Mouse (Mus musculus) MEL (cell line): ENCODE data around the gene Etnk2. TPM values are rescaled to one million over a fixed set of nuclear protein-coding genes. Genes with fewer than 3 reads are reported as not detected.

Experiments
- DNase-seq: peaks from one replicate; pipeline ENCODE4 v3.0.0; 2011; ENCODE audit warnings: low read depth, low spot score
- H3K27ac ChIP-seq: 2 replicates; pipeline ENCODE4 v1.5.1; 2012; ENCODE audit warnings: low read depth, mild to moderate bottlenecking, control low read depth, low read length, moderate library complexity; ENCODE audit not compliant: control insufficient read depth
- H3K27me3 ChIP-seq, 2 experiments: fragments of 150-350 bp in 1 of 2; sonication (generic) in 1 of 2; 2 replicates each; pipeline ENCODE4 v1.6.1; 2012; ENCODE audit warnings: low read length in 2 of 2, mild to moderate bottlenecking in 2 of 2, improper control_type of control experiment in 1 of 2, moderate library complexity in 1 of 2; ENCODE audit not compliant: insufficient read depth in 2 of 2, control insufficient read depth in 1 of 2
- H3K36me3 ChIP-seq, 2 experiments: 2 replicates each; pipeline ENCODE4 v1.6.1; 2012 to 2014; ENCODE audit warnings: low read length in 2 of 2, improper control_type of control experiment in 1 of 2, inconsistent platforms in 1 of 2, mild to moderate bottlenecking in 1 of 2; ENCODE audit not compliant: insufficient read depth in 2 of 2, control insufficient read depth in 1 of 2
- H3K4me1 ChIP-seq, 2 experiments: fragments of 150-350 bp in 1 of 2; sonication (generic) in 1 of 2; 2 replicates each; pipeline ENCODE4 v1.6.1; 2012; ENCODE audit warnings: low read length in 2 of 2, improper control_type of control experiment in 1 of 2, mild to moderate bottlenecking in 1 of 2; ENCODE audit not compliant: insufficient read depth in 2 of 2, control insufficient read depth in 1 of 2
- H3K4me3 ChIP-seq, 2 experiments: fragments of 150-350 bp in 1 of 2; sonication (generic) in 1 of 2; 2 replicates each; pipeline ENCODE4 v1.5.1; 2012; ENCODE audit warnings: low read depth in 2 of 2, low read length in 2 of 2, mild to moderate bottlenecking in 2 of 2, moderate library complexity in 2 of 2, control low read depth in 1 of 2, improper control_type of control experiment in 1 of 2; ENCODE audit not compliant: control insufficient read depth in 1 of 2, insufficient read depth in 1 of 2
- H3K79me2 ChIP-seq: 2 replicates; pipeline ENCODE4 v1.6.1; 2012; ENCODE audit warnings: mild to moderate bottlenecking, low read length, moderate library complexity; ENCODE audit not compliant: control insufficient read depth, poor library complexity, insufficient read depth
- H3K9ac ChIP-seq: 2 replicates; pipeline ENCODE4 v1.6.1; 2012; ENCODE audit warnings: low read depth, mild to moderate bottlenecking, control low read depth, low read length, moderate library complexity; ENCODE audit not compliant: control insufficient read depth, poor library complexity, severe bottlenecking
- H3K9me3 ChIP-seq: fragments of 150-350 bp; sonication (generic); replicated peaks from 2 replicates; pipeline ENCODE4 v1.6.1; 2012; ENCODE audit warnings: mild to moderate bottlenecking, low read length, improper control_type of control experiment, moderate library complexity; ENCODE audit not compliant: insufficient read depth
- BHLHE40 ChIP-seq: IDR thresholded peaks from 2 replicates; pipeline ENCODE4 v1.6.1; 2012; ENCODE audit warnings: low read depth, mild to moderate bottlenecking, inconsistent platforms, low read length, improper control_type of control experiment, borderline replicate concordance
- CHD1 ChIP-seq: IDR thresholded peaks from 2 replicates; pipeline ENCODE4 v1.6.1; 2012; ENCODE audit warnings: low read depth, mild to moderate bottlenecking, inconsistent platforms, low read length, improper control_type of control experiment
- CTCF ChIP-seq, 3 experiments: IDR thresholded peaks in 2 of 3; conservative IDR thresholded peaks in 1 of 3; 2 replicates each; pipeline ENCODE4 v1.5.1; 2011 to 2012; ENCODE audit warnings: low read length in 3 of 3, low read depth in 2 of 3, mild to moderate bottlenecking in 2 of 3, improper control_type of control experiment in 1 of 3, inconsistent platforms in 1 of 3, mixed read lengths in 1 of 3, moderate library complexity in 1 of 3; ENCODE audit not compliant: control insufficient read depth in 1 of 3, insufficient read depth in 1 of 3, poor library complexity in 1 of 3, severe bottlenecking in 1 of 3
- ELF1 ChIP-seq: IDR thresholded peaks from 2 replicates; pipeline ENCODE4 v1.6.1; 2014; ENCODE audit warnings: low read depth, mild to moderate bottlenecking, inconsistent platforms, low read length, improper control_type of control experiment, moderate library complexity
- ETS1 ChIP-seq: IDR thresholded peaks from 2 replicates; pipeline ENCODE4 v1.6.1; 2012; ENCODE audit warnings: low read depth, mild to moderate bottlenecking, inconsistent platforms, low read length, improper control_type of control experiment, moderate library complexity
- HCFC1 ChIP-seq: IDR thresholded peaks from 2 replicates; pipeline ENCODE4 v1.6.1; 2012; ENCODE audit warnings: low read depth, mild to moderate bottlenecking, inconsistent platforms, low read length, improper control_type of control experiment, moderate library complexity
- MAX ChIP-seq: IDR thresholded peaks from 2 replicates; pipeline ENCODE4 v1.6.1; 2011; ENCODE audit warnings: low read length, improper control_type of control experiment
- MYC ChIP-seq: IDR thresholded peaks from 2 replicates; pipeline ENCODE4 v1.6.1; 2011; ENCODE audit warnings: low read depth, mild to moderate bottlenecking, low read length, improper control_type of control experiment, moderate library complexity
- NELFE ChIP-seq: IDR thresholded peaks from 2 replicates; pipeline ENCODE4 v1.6.1; 2011; ENCODE audit warnings: low read depth, low read length, improper control_type of control experiment
- NRF1 ChIP-seq: IDR thresholded peaks from 2 replicates; pipeline ENCODE4 v1.6.1; 2014; ENCODE audit warnings: low read depth, mild to moderate bottlenecking, inconsistent platforms, low read length, improper control_type of control experiment, moderate library complexity; ENCODE audit not compliant: poor library complexity, insufficient read depth, severe bottlenecking
- POLR2A ChIP-seq, 2 experiments: IDR thresholded peaks; 2 replicates each; pipeline ENCODE4 v1.6.1; 2011 to 2012; ENCODE audit warnings: low read length in 2 of 2, mild to moderate bottlenecking in 2 of 2, control low read depth in 1 of 2, improper control_type of control experiment in 1 of 2, low read depth in 1 of 2, moderate library complexity in 1 of 2; ENCODE audit not compliant: control insufficient read depth in 1 of 2, insufficient read depth in 1 of 2, poor library complexity in 1 of 2
- RAD21 ChIP-seq: IDR thresholded peaks from 2 replicates; pipeline ENCODE4 v1.6.1; 2011; ENCODE audit warnings: mild to moderate bottlenecking, low read depth, low read length, improper control_type of control experiment
- RCOR1 ChIP-seq: IDR thresholded peaks from 2 replicates; pipeline ENCODE4 v1.6.1; 2012; ENCODE audit warnings: low read depth, mild to moderate bottlenecking, inconsistent platforms, low read length, improper control_type of control experiment
- SIN3A ChIP-seq: IDR thresholded peaks from 2 replicates; pipeline ENCODE4 v1.6.1; 2012; ENCODE audit warnings: low read length, improper control_type of control experiment, inconsistent platforms
- SMC3 ChIP-seq: IDR thresholded peaks from 2 replicates; pipeline ENCODE4 v1.6.1; 2011; ENCODE audit warnings: low read depth, low read length, improper control_type of control experiment
- TAL1 ChIP-seq: IDR thresholded peaks from 2 replicates; pipeline ENCODE4 v1.6.1; 2012; ENCODE audit warnings: mild to moderate bottlenecking, inconsistent platforms, low read length, moderate library complexity, mixed read lengths
- TBP ChIP-seq: IDR thresholded peaks from 2 replicates; pipeline ENCODE4 v1.8.0; 2011; ENCODE audit warnings: low read depth, low read length, improper control_type of control experiment
- UBTF ChIP-seq: IDR thresholded peaks from 2 replicates; pipeline ENCODE4 v1.6.1; 2012; ENCODE audit warnings: low read depth, mild to moderate bottlenecking, inconsistent platforms, low read length, improper control_type of control experiment, moderate library complexity, borderline replicate concordance; ENCODE audit not compliant: insufficient read depth
- USF2 ChIP-seq, 2 experiments: IDR thresholded peaks; 2 replicates each; pipeline ENCODE4 v1.6.1; 2011 to 2012; ENCODE audit warnings: improper control_type of control experiment in 2 of 2, low read length in 2 of 2, borderline replicate concordance in 1 of 2, inconsistent platforms in 1 of 2, low read depth in 1 of 2, mild to moderate bottlenecking in 1 of 2; ENCODE audit not compliant: insufficient read depth in 1 of 2
- ZC3H11A ChIP-seq: IDR thresholded peaks from 2 replicates; pipeline ENCODE4 v1.6.1; 2012; ENCODE audit warnings: low read depth, mild to moderate bottlenecking, inconsistent platforms, low read length, improper control_type of control experiment
- ZKSCAN1 ChIP-seq: IDR thresholded peaks from 2 replicates; pipeline ENCODE4 v1.6.1; 2012; ENCODE audit warnings: low read depth, mild to moderate bottlenecking, inconsistent platforms, low read length, improper control_type of control experiment, moderate library complexity
- ZMIZ1 ChIP-seq: IDR thresholded peaks from 2 replicates; pipeline ENCODE4 v1.6.1; 2012; ENCODE audit warnings: low read depth, mild to moderate bottlenecking, inconsistent platforms, low read length, improper control_type of control experiment, moderate library complexity
- polyA plus RNA-seq, 2 experiments: library from polyadenylated mRNA; stranded (reverse) in 1 of 2; unstranded in 1 of 2; fragments of >175 nt in 1 of 2; fragments of >200 nt in 1 of 2; gene quantifications; 2 replicates each; pipeline versions ENCODE4 v1.2.1 to v1.2.4; 2012; ENCODE audit warnings: low replicate concordance in 2 of 2, low read depth in 1 of 2; ENCODE audit not compliant: insufficient read length in 2 of 2, insufficient read depth in 1 of 2, missing spikeins in 1 of 2
- total RNA-seq: library from RNA; depleted of rRNA; stranded (reverse); fragments of 300-350 nt; gene quantifications from 2 replicates; pipeline ENCODE4 v1.2.3, GENCODE M21; 2012

Gene Etnk2
- total and polyA plus RNA-seq, 3 experiments = 0.06 to 0.08 TPM; not detected in 1

- TF ChIP-seq ZC3H11A = 0 out of 2 replicates have a peak, but pooled peaks have one; percentile 31
- TF ChIP-seq ELF1 = peak; percentile 77
- TF ChIP-seq MYC = no peak
- TF ChIP-seq SIN3A = no peak
- no peak for TF ChIP-seq ZKSCAN1
- no peak for TF ChIP-seq MAX
- TF ChIP-seq TBP = 0 out of 2 replicates have a peak, but pooled peaks have one; percentile 21
- no peak for TF ChIP-seq USF2 (IDR thresholded peaks at IDR 0.05; ENCODE audit: borderline replicate concordance in 1 of 2, insufficient read depth in 1 of 2, low read depth in 1 of 2, low read length in 2 of 2)
- TF ChIP-seq BHLHE40 = no peak
- TF ChIP-seq NRF1 = no peak
- no peak for TF ChIP-seq ZMIZ1
- TF ChIP-seq RCOR1 = no peak
- TF ChIP-seq SMC3 = peak; percentile 81
- TF ChIP-seq RAD21 = peak; percentile 52
- TF ChIP-seq POLR2A (IDR thresholded peaks at IDR 0.05; ENCODE audit: control insufficient read depth in 1 of 2, insufficient read depth in 1 of 2, low read depth in 1 of 2, low read length in 2 of 2, poor library complexity in 1 of 2) = peak in 1 of 2 experiments; percentile 55; a peak in 1 of 4 replicates
- no peak for TF ChIP-seq ETS1
- TF ChIP-seq UBTF = no peak
- no peak for TF ChIP-seq CHD1
- no peak for TF ChIP-seq TAL1
- TF ChIP-seq NELFE = 0 out of 2 replicates have a peak, but pooled peaks have one; percentile 27
- TF ChIP-seq HCFC1 = peak; percentile 59
- peak; percentile 81 to 85 (median 82) for TF ChIP-seq CTCF (IDR thresholded peaks at IDR 0.05 in 2 of 3, conservative IDR thresholded peaks at IDR 0.05 in 1 of 3; ENCODE audit: control insufficient read depth in 1 of 3, insufficient read depth in 1 of 3, low read depth in 2 of 3, low read length in 3 of 3, poor library complexity in 1 of 3, severe bottlenecking in 1 of 3)
- peak overlapping the region; percentile 38 to 47 for H3K4me3 ChIP-seq
- H3K36me3 ChIP-seq = peaks cover 0 to 3% of the 10 kb centered on the region in 2 experiments; a peak in 2 of 4 replicates
- peak; percentile 79 for DNase-seq
- H3K27ac ChIP-seq = no peak overlapping the region
- peak overlapping the region; percentile 50 for H3K9ac ChIP-seq
- no peaks in the 10 kb centered on the region for H3K79me2 ChIP-seq
- no peaks in the 10 kb centered on the region for H3K27me3 ChIP-seq
- H3K4me1 ChIP-seq = peaks cover 5 to 12% of the 10 kb centered on the region in 2 experiments; a peak in 3 of 4 replicates
- no peaks in the 10 kb centered on the region for H3K9me3 ChIP-seq
Measured at GRCm38 (mm10) chr1:133385506-133385905, 22.1 kb downstream of the Etnk2 start.
